Mouse (Mus musculus): ENCODE measurements around the gene Shisal1.

- TF ChIP-seq CTCF (IDR thresholded peaks at IDR 0.05; ENCODE audit: low read depth) (no peak), EP300 (IDR thresholded peaks at IDR 0.05; ENCODE audit: low read depth) (no peak)
These were observed 49.2 kb downstream of the Shisal1 start for GRCm38 (mm10) chr15:84397663-84398169.
